Mouse (Mus musculus): ENCODE results near the gene Wtap. TPM values are rescaled to one million over a fixed set of nuclear protein-coding genes. Genes with fewer than 3 reads are reported as not detected.

The Wtap gene
- polyA plus RNA-seq, 1 experiment from 2014 or later, result 148 TPM

DNA sequence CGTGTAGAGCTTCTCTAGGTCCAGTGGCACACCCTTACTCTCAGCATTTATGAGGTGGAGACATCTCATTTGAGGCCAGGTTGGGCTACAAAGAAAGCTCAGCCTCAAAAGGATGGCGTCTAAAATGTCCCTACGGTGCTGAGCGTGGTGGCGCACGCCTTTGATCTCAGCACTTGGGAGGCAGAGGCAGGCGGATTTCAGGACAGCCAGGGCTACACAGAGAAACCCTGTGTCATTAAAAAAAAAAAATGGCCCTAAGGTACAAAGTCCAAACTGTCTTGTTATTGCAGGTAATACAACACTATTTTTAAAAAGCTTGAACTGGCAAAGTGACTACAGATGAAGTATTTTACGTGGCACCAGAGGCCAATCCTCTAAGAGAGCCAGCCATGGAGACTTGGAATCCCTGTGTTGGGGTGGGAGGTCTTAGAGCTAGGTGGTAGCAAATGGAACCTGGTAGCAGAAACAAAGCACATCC is 68.2 kb downstream of the Wtap start:
- WGBS, result 87% methylated on average over 8 of the region's 8 CpGs
- Histone ChIP-seq H3K4me1 (replicated peaks) (no peaks in the 10 kb centered on the region), H3K36me3 (peaks cover 64% of the 10 kb centered on the region)

DNA sequence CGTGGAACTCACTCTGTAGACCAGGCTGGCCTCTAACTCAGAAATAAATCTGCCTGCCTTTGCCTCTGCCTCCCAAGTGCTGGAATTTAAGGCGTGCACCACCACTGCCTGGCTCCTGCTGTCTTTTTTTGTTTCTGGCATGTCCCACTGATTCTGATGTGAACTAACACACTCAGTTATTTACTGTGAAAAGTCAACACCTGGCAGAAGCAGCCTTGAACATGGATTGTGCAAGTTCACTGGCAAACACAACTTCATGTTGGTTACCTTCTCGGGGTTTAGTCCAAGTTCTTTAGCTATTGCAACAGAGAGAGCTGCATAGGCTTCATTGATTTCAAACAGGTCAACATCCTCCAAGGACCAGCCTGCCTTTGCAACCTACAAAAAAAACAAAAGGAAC is 69.0 kb downstream of the Wtap start:
- H3K4me1 ChIP-seq (replicated peaks), result no peaks in the 10 kb centered on the region
- 92% methylated on average over 3 of the region's 3 CpGs for WGBS
- no peak overlapping the region for H3K4me3 ChIP-seq
- H3K9ac ChIP-seq, result no peak overlapping the region
- H3K27ac ChIP-seq (replicated peaks), result no peak overlapping the region
- H3K4me2 ChIP-seq, result no peak overlapping the region
- no peaks in the 10 kb centered on the region for H3K27me3 ChIP-seq
- peaks cover 71% of the 10 kb centered on the region for H3K36me3 ChIP-seq
- no peaks in the 10 kb centered on the region for H3K9me3 ChIP-seq
- ATAC-seq (ENCODE audit: low read depth), result no peak

More for the DNA sequence above, 68.2 kb downstream of the Wtap start:
- H3K9ac ChIP-seq, result no peak overlapping the region
- no peak overlapping the region for H3K4me2 ChIP-seq
- ATAC-seq (ENCODE audit: low read depth), result no peak
- H3K27me3 ChIP-seq, result no peaks in the 10 kb centered on the region
- no peak overlapping the region for H3K27ac ChIP-seq (replicated peaks)
- no peak overlapping the region for H3K4me3 ChIP-seq
- H3K9me3 ChIP-seq, result no peaks in the 10 kb centered on the region

DNA sequence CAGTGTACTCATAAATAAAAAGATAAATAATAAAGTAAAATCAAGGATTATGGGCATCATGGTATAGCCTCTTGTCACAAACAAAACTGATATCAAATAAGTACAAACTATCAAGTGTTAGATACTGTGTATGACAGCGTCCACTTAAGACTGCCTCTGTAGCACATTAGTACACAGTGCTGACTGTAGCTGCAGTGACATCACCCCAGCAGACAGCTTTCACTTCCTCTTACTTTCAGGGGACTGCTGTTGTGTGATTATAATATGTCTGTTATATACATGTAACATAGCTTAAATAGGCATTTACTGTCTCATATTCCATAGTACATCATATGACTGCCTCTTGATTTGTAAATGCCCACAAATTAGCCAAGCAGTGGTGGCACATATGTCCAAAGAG is 72.9 kb downstream of the Wtap start:
- ATAC-seq (ENCODE audit: low read depth), result no peak
- no peak overlapping the region for H3K27ac ChIP-seq (replicated peaks)
- no peak overlapping the region for H3K4me2 ChIP-seq
- H3K4me3 ChIP-seq, result no peak overlapping the region
- peaks cover 12% of the 10 kb centered on the region for H3K4me1 ChIP-seq (replicated peaks)
- H3K27me3 ChIP-seq, result no peaks in the 10 kb centered on the region
- WGBS, result 93% methylated on average over 1 of the region's 1 CpGs
- no peaks in the 10 kb centered on the region for H3K9me3 ChIP-seq
- H3K36me3 ChIP-seq, result peaks cover 72% of the 10 kb centered on the region
- H3K9ac ChIP-seq, result no peak overlapping the region

Other genes starting within 250 kb of the Wtap start
- gene Igf2r, start 224.5 kb downstream of the Wtap start, polyA plus RNA-seq (2015; fragmentation: Nextera tagmentation; extraction: Ambion mirVana), result 11.5 and 13.4 TPM in 2 replicates
- gene Mas1, start 126.0 kb downstream of the Wtap start, polyA plus RNA-seq (2015; fragmentation: Nextera tagmentation; extraction: Ambion mirVana), result 0.14 TPM in 1 of 2 replicates, not detected in the other
- not detected in 2 replicates for gene Mrgprh, start 118.1 kb downstream of the Wtap start, polyA plus RNA-seq (2015; fragmentation: Nextera tagmentation; extraction: Ambion mirVana)
- 1.9 and 2.5 TPM in 2 replicates for gene Pnldc1, start 83.9 kb downstream of the Wtap start, polyA plus RNA-seq (2015; fragmentation: Nextera tagmentation; extraction: Ambion mirVana)
- 410 and 432 TPM in 2 replicates for gene Tcp1, start 78.5 kb downstream of the Wtap start, polyA plus RNA-seq (2015; fragmentation: Nextera tagmentation; extraction: Ambion mirVana)
- 134 and 144 TPM in 2 replicates for gene Mrpl18, start 77.8 kb downstream of the Wtap start, polyA plus RNA-seq (2015; fragmentation: Nextera tagmentation; extraction: Ambion mirVana)
- 0.39 and 1.1 TPM in 2 replicates for gene Acat3, start 53.6 kb downstream of the Wtap start, polyA plus RNA-seq (2015; fragmentation: Nextera tagmentation; extraction: Ambion mirVana)
- gene Acat2, start 33.4 kb downstream of the Wtap start, polyA plus RNA-seq (2015; fragmentation: Nextera tagmentation; extraction: Ambion mirVana), result 306 and 330 TPM in 2 replicates
- gene Sod2, start 12.7 kb upstream of the Wtap start, polyA plus RNA-seq (2015; fragmentation: Nextera tagmentation; extraction: Ambion mirVana), result 116 and 132 TPM in 2 replicates
- not detected in 2 replicates for gene Gpr31b, start 58.1 kb upstream of the Wtap start, polyA plus RNA-seq (2015; fragmentation: Nextera tagmentation; extraction: Ambion mirVana)
- gene Tcp10b, start 66.9 kb upstream of the Wtap start, polyA plus RNA-seq (2015; fragmentation: Nextera tagmentation; extraction: Ambion mirVana), result 0.33 TPM in 1 of 2 replicates, not detected in the other
- not detected in 2 replicates for gene Unc93a, start 137.6 kb upstream of the Wtap start, polyA plus RNA-seq (2015; fragmentation: Nextera tagmentation; extraction: Ambion mirVana)
- gene Smok2a, start 227.0 kb upstream of the Wtap start, polyA plus RNA-seq (2015; fragmentation: Nextera tagmentation; extraction: Ambion mirVana), result not detected in 2 replicates
- gene Smok2b, start 236.1 kb upstream of the Wtap start, polyA plus RNA-seq (2015; fragmentation: Nextera tagmentation; extraction: Ambion mirVana), result not detected in 2 replicates